ENCODE assay signal across 13 mouse cellular contexts in the genomic region with DNA sequence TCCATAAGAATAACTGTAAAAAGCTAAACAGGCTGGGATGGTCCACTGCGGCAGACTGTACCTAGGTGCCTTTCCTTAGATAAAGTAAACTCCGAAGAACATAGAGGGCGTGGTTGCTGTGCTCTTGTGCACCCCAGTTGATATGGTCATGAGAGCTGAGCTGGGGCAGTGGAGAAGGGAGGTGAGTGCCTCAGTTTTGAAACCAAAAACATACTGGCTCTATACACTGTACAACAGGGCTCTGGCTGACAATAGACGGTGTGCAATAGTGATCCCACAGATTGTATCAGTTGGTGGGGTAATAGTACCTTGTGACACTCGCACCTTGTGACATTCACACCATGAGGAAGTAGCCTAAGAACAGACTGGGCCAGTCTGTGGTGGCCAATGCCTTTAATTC. TPM values are rescaled to one million over a fixed set of nuclear protein-coding genes. Genes with fewer than 3 reads are reported as not detected.
A peak's percentile ranks its signal among the peaks of the same experiment; 100 is the strongest.
DNase-seq lines count a peak whose midpoint lies in the region; TF ChIP-seq lines count a peak whose summit lies in the region.
"Had no signal": no experiment of that assay in that cellular context is flagged by ENCODE, and none has a peak within 500 bp of the region (broad histone marks: within the 10 kb centered on the region; RNA-seq: fewer than 3 reads in every experiment).

No protein-coding gene starts in this region.

- H3K27me3 ChIP-seq in liver, adult 2 months (ENCODE audit: control insufficient read depth, insufficient read depth, low read length): no peaks in the 10 kb centered on the region
- H3K27me3 ChIP-seq in cerebellum, adult 2 months (ENCODE audit: control insufficient read depth, insufficient read depth, low read length): no peaks in the 10 kb centered on the region
- H3K27me3 ChIP-seq: embryonic facial prominence, embryonic 13.5 days; Patski had no signal

- TF ChIP-seq POLR2A in liver, adult 2 months (IDR thresholded peaks at IDR 0.05; ENCODE audit: extremely low read depth, insufficient read depth, low read length): no peak
- no peak for TF ChIP-seq POLR2A in cerebellum, adult 2 months (IDR thresholded peaks at IDR 0.05; ENCODE audit: borderline replicate concordance, insufficient read depth, low read length)

- peak; percentile 74 for DNase-seq in 416B (ENCODE audit: low read depth)
- DNase-seq in A20 (ENCODE audit: low read depth, low spot score): peak; percentile 27
- DNase-seq in liver, adult 2 months (ENCODE audit: extremely low read depth, low read depth, low spot score): peak; percentile 40
- no peak for DNase-seq in cerebellum, adult 2 months
- DNase-seq in left cerebral cortex, postnatal 10 days (ENCODE audit: extremely low spot score in 1 of 2, low spot score in 2 of 2): no peak
- no peak for DNase-seq in kidney, postnatal 36 days
- DNase-seq: gastrocnemius, postnatal 10 days; kidney, adult 11 months; left cerebral cortex, postnatal 4 days; right cerebral cortex, postnatal 25 days had no signal

- intact Hi-C loops in left cerebral cortex, postnatal 10 days (cut with DNase I): no loop called here

- H3K36me3 ChIP-seq in liver, adult 2 months (ENCODE audit: control insufficient read depth, insufficient read depth, low read length): peaks cover 3% of the 10 kb centered on the region; the same call in 1 of the 2 replicates
- H3K36me3 ChIP-seq in macrophage (ENCODE audit: inconsistent target): peaks cover 26% of the 10 kb centered on the region

- TF ChIP-seq CTCF in liver, adult 2 months (IDR thresholded peaks at IDR 0.05; ENCODE audit: low read depth, low read length): no peak
- no peak for TF ChIP-seq CTCF in cerebellum, adult 2 months (IDR thresholded peaks at IDR 0.05; ENCODE audit: borderline replicate concordance, insufficient read depth, low read depth, low read length)

- 82% methylated on average over 5 of the region's 5 CpGs for WGBS in liver, adult 2 months
- 58% methylated on average over 5 of the region's 5 CpGs for WGBS in macrophage (ENCODE audit: missing documents)
- WGBS in cerebellum, adult 2 months: 93% methylated on average over 5 of the region's 5 CpGs

- no peak overlapping the region for H3K27ac ChIP-seq in liver, adult 2 months (replicated peaks; ENCODE audit: insufficient read depth, low read depth, low read length)
- H3K27ac ChIP-seq in macrophage: peak overlapping the region; percentile 91
- no peak overlapping the region for H3K27ac ChIP-seq in cerebellum, adult 2 months (ENCODE audit: insufficient read depth, low read length)

- no peak overlapping the region for H3K4me3 ChIP-seq in liver, adult 2 months (ENCODE audit: insufficient read depth, low read depth, low read length)
- H3K4me3 ChIP-seq in macrophage (ENCODE audit: inconsistent target): peak overlapping the region; percentile 77
- no peak overlapping the region for H3K4me3 ChIP-seq in cerebellum, adult 2 months (replicated peaks; ENCODE audit: insufficient read depth, low read depth, low read length)

- H3K4me1 ChIP-seq in liver, adult 2 months (ENCODE audit: control insufficient read depth, insufficient read depth, low read length): peaks cover 4% of the 10 kb centered on the region
- H3K4me1 ChIP-seq in cerebellum, adult 2 months (ENCODE audit: control insufficient read depth, insufficient read depth, low read length): peaks cover 4% of the 10 kb centered on the region; the same call in 1 of the 2 replicates

- no peak overlapping the region for H3K9ac ChIP-seq in liver, adult 2 months (ENCODE audit: low read depth, low read length)

- H3K79me2 ChIP-seq in liver, adult 2 months (ENCODE audit: control insufficient read depth, insufficient read depth, low read length): 0 out of 2 replicates have a peak, but pooled peaks cover 3% of the 10 kb centered on the region
- H3K79me2 ChIP-seq in macrophage (ENCODE audit: inconsistent target): peaks cover 74% of the 10 kb centered on the region

RNA-seq across cellular contexts. Expression of gene Pnpla7, which starts 1.1 kb away (rescaled TPM):
- 125 and 141 TPM in 2 replicates for total RNA-seq in liver, adult 2 months (2014; rRNA removed)
- 113 and 122 TPM in 2 replicates for polyA plus RNA-seq in liver, adult 2 months (2012; rRNA removed)
- total RNA-seq in macrophage (2018; cell fraction: chromatin; rRNA removed): 1,000 to 10,000 TPM in 5 of 26 experiments, 100 to 1,000 TPM in 20, 10 to 100 TPM in 1; 39.5 to 1,177 (median 524) TPM
- total RNA-seq in macrophage (2018; cell fraction: cytosol; rRNA removed): 100 to 1,000 TPM in 13 of 26 experiments, 10 to 100 TPM in 13; 44.4 to 172 (median 98.9) TPM
- 100 to 1,000 TPM in 24 of 26 experiments, 10 to 100 TPM in 2; 50.9 to 630 (median 233) TPM for total RNA-seq in macrophage (2018; cell fraction: nucleus; rRNA removed)
- polyA plus RNA-seq in macrophage (2018): 43.8 to 153 TPM (median 111 TPM) in 3 replicates
- polyA plus RNA-seq in cerebellum, adult 2 months (2012; rRNA removed): 16.0 and 17.8 TPM in 2 replicates
- total RNA-seq in left cerebral cortex, postnatal 10 days (2021): 10 to 100 TPM in 1 of 2 experiments, 1 to 10 TPM in 1; 8.7 to 12.3 TPM

RNA-seq across cellular contexts. Expression of gene Mrpl41, which starts 2.1 kb away (rescaled TPM):
- total RNA-seq in liver, adult 2 months (2014; rRNA removed): 68.1 and 77.0 TPM in 2 replicates
- 24.4 and 30.1 TPM in 2 replicates for polyA plus RNA-seq in liver, adult 2 months (2012; rRNA removed)
- total RNA-seq in macrophage (2018; cell fraction: chromatin; rRNA removed): 10 to 100 TPM in 4 of 26 experiments, 1 to 10 TPM in 20, not detected in 2; 1.5 to 21.5 (median 4.3) TPM
- total RNA-seq in macrophage (2018; cell fraction: cytosol; rRNA removed): 10 to 100 TPM; 39.5 to 74.0 (median 58.2) TPM
- 10 to 100 TPM in 18 of 26 experiments, 1 to 10 TPM in 8; 3.9 to 35.6 (median 12.8) TPM for total RNA-seq in macrophage (2018; cell fraction: nucleus; rRNA removed)
- 63.2 to 80.5 TPM (median 76.8 TPM) in 3 replicates for polyA plus RNA-seq in macrophage (2018)
- polyA plus RNA-seq in cerebellum, adult 2 months (2012; rRNA removed): 137 and 140 TPM in 2 replicates
- total RNA-seq in left cerebral cortex, postnatal 10 days (2021): 10 to 100 TPM; 83.8 to 84.2 TPM

RNA-seq across cellular contexts. Expression of gene Dph7, which starts 14.8 kb away (rescaled TPM):
- total RNA-seq in liver, adult 2 months (2014; rRNA removed): 3.9 and 4.4 TPM in 2 replicates
- 3.9 and 4.6 TPM in 2 replicates for polyA plus RNA-seq in liver, adult 2 months (2012; rRNA removed)
- total RNA-seq in macrophage (2018; cell fraction: chromatin; rRNA removed): 10 to 100 TPM in 9 of 26 experiments, 1 to 10 TPM in 15, under 1 TPM in 2; 0.76 to 16.7 (median 6.5) TPM
- total RNA-seq in macrophage (2018; cell fraction: cytosol; rRNA removed): 1 to 10 TPM; 1.5 to 9.4 (median 5.9) TPM
- total RNA-seq in macrophage (2018; cell fraction: nucleus; rRNA removed): 10 to 100 TPM in 5 of 26 experiments, 1 to 10 TPM in 19, under 1 TPM in 2; 0.48 to 16.7 (median 3.5) TPM
- 5.7 to 9.6 TPM (median 7.8 TPM) in 3 replicates for polyA plus RNA-seq in macrophage (2018)
- 34.3 and 39.7 TPM in 2 replicates for polyA plus RNA-seq in cerebellum, adult 2 months (2012; rRNA removed)
- total RNA-seq in left cerebral cortex, postnatal 10 days (2021): 10 to 100 TPM; 35.0 to 35.1 TPM

RNA-seq across cellular contexts. Expression of gene Zmynd19, which starts 27.4 kb away (rescaled TPM):
- 2.0 and 3.0 TPM in 2 replicates for total RNA-seq in liver, adult 2 months (2014; rRNA removed)
- 3.4 TPM in 2 replicates for polyA plus RNA-seq in liver, adult 2 months (2012; rRNA removed)
- total RNA-seq in macrophage (2018; cell fraction: chromatin; rRNA removed): 1 to 10 TPM in 23 of 26 experiments, under 1 TPM in 2, not detected in 1; 0.62 to 4.5 (median 1.8) TPM
- 1 to 10 TPM; 2.6 to 6.5 (median 4.5) TPM for total RNA-seq in macrophage (2018; cell fraction: cytosol; rRNA removed)
- total RNA-seq in macrophage (2018; cell fraction: nucleus; rRNA removed): 1 to 10 TPM; 1.2 to 9.3 (median 2.1) TPM
- polyA plus RNA-seq in macrophage (2018): 4.4 to 23.2 TPM (median 5.6 TPM) in 3 replicates
- polyA plus RNA-seq in cerebellum, adult 2 months (2012; rRNA removed): 18.2 and 19.5 TPM in 2 replicates
- total RNA-seq in left cerebral cortex, postnatal 10 days (2021): 10 to 100 TPM; 43.5 to 45.5 TPM

RNA-seq across cellular contexts. Expression of gene Arrdc1, which starts 41.9 kb away (rescaled TPM):
- total RNA-seq in liver, adult 2 months (2014; rRNA removed): 2.5 and 3.1 TPM in 2 replicates
- polyA plus RNA-seq in liver, adult 2 months (2012; rRNA removed): 7.4 and 12.7 TPM in 2 replicates
- total RNA-seq in macrophage (2018; cell fraction: chromatin; rRNA removed): 100 to 1,000 TPM; 126 to 299 (median 187) TPM
- total RNA-seq in macrophage (2018; cell fraction: cytosol; rRNA removed): 10 to 100 TPM; 27.1 to 45.4 (median 35.8) TPM
- 100 to 1,000 TPM in 24 of 26 experiments, 10 to 100 TPM in 2; 97.6 to 217 (median 179) TPM for total RNA-seq in macrophage (2018; cell fraction: nucleus; rRNA removed)
- 31.6 to 60.4 TPM (median 40.5 TPM) in 3 replicates for polyA plus RNA-seq in macrophage (2018)
- polyA plus RNA-seq in cerebellum, adult 2 months (2012; rRNA removed): 46.7 and 47.2 TPM in 2 replicates
- 10 to 100 TPM; 27.6 to 30.6 TPM for total RNA-seq in left cerebral cortex, postnatal 10 days (2021)

Comparison
In these comparisons a context has a peak if more than half of its experiments do, and no peak if none do; other contexts are left out.
1. DNase-seq: peak in 416B (single experiment), A20 (single experiment) and liver, adult 2 months (single experiment); none in cerebellum, adult 2 months (0 of 2), left cerebral cortex, postnatal 10 days (0 of 2) and kidney, postnatal 36 days (0 of 2).